Mouse (Mus musculus) intestine, embryonic 16.5 days (tissue): Measurements from ENCODE around the gene Pnpla1. TPM values are rescaled to one million over a fixed set of nuclear protein-coding genes. Genes with fewer than 3 reads are reported as not detected.

Source experiments
- ATAC-seq: fragments of 200-750 bp; cut with Nextera tagmentation; 2 replicates; pipeline ENCODE4 v1.8.0; 2017; ENCODE audit warnings: moderate TSS enrichment, moderate library complexity
- H3K27ac ChIP-seq: fragments of 300-500 bp; sonication (generic); 2 replicates; pipeline ENCODE4 v1.5.1; 2014; ENCODE audit warnings: mild to moderate bottlenecking, low read length
- H3K27me3 ChIP-seq: fragments of 300-500 bp; sonication (generic); replicated peaks from 2 replicates; pipeline ENCODE4 v1.6.1; 2014; ENCODE audit warnings: low read length, control low read depth, mixed read lengths; ENCODE audit not compliant: control insufficient read depth, insufficient read depth
- H3K36me3 ChIP-seq: fragments of 300-500 bp; sonication (generic); 2 replicates; pipeline ENCODE4 v1.6.1; 2014; ENCODE audit warnings: low read length, control low read depth; ENCODE audit not compliant: control insufficient read depth, insufficient read depth
- H3K4me1 ChIP-seq: fragments of 300-500 bp; sonication (generic); 2 replicates; pipeline ENCODE4 v1.6.1; 2014; ENCODE audit warnings: low read length, control low read depth, mixed read lengths; ENCODE audit not compliant: control insufficient read depth, insufficient read depth
- H3K4me2 ChIP-seq: fragments of 300-500 bp; sonication (generic); 2 replicates; pipeline ENCODE4 v1.6.1; 2014; ENCODE audit warnings: low read depth, low read length, control low read depth
- H3K4me3 ChIP-seq: fragments of 300-500 bp; sonication (generic); 2 replicates; pipeline ENCODE4 v1.5.1; 2014; ENCODE audit warnings: mild to moderate bottlenecking, low read length
- H3K9ac ChIP-seq: fragments of 300-500 bp; sonication (generic); 2 replicates; pipeline ENCODE4 v1.6.1; 2014; ENCODE audit warnings: low read depth, low read length
- H3K9me3 ChIP-seq: fragments of 300-500 bp; sonication (generic); 2 replicates; pipeline ENCODE4 v1.6.1; 2016; ENCODE audit warnings: low read length, control low read depth; ENCODE audit not compliant: control insufficient read depth
- WGBS: fragments of 180-500 bp; shearing (Covaris S2); extraction: QIAGEN DNeasy Blood & Tissue Kit; methylation state at CpG from one replicate; pipeline ENCODE4 v1.1.7; 2014; 5-methylcytosine and 5-hydroxymethylcytosine counted together
- polyA plus RNA-seq: library from polyadenylated mRNA; unstranded; fragments of >200 nt; fragmentation: Nextera tagmentation; extraction: Ambion mirVana; gene quantifications from 2 replicates; pipeline ENCODE4 v1.2.1, GENCODE M21; 2015

Gene Pnpla1
- polyA plus RNA-seq, 1 experiment from 2014 or later: 1.9 TPM

DNA sequence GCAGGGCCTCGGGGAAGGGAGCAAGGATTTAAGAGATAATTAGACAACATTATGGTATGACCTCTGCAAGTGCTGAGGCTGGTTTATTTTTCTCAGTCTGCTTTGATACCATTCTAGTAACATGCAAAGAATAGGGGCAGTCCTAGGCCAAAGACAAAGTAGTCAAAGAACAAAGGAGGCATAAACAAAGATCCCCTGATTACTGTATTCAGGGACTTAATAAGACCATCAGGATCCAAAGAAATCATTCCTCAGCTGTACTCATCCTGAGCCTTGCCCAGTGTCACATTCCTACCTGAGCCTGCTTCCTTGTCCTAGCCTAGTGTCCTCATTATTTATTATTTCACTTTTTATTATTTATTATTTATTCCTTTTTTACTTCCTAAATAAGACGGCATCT, 38.0 kb upstream of the Pnpla1 start:
- Histone ChIP-seq H3K4me2 (no peak overlapping the region), H3K9me3 (no peaks in the 10 kb centered on the region), H3K36me3 (peaks cover 47% of the 10 kb centered on the region), H3K4me3 (no peak overlapping the region), H3K4me1 (peaks cover 24% of the 10 kb centered on the region), H3K27ac (no peak overlapping the region), H3K27me3 (no peaks in the 10 kb centered on the region), H3K9ac (no peak overlapping the region)
- 86% methylated on average over 2 of the region's 2 CpGs for WGBS
- ATAC-seq: no peak

DNA sequence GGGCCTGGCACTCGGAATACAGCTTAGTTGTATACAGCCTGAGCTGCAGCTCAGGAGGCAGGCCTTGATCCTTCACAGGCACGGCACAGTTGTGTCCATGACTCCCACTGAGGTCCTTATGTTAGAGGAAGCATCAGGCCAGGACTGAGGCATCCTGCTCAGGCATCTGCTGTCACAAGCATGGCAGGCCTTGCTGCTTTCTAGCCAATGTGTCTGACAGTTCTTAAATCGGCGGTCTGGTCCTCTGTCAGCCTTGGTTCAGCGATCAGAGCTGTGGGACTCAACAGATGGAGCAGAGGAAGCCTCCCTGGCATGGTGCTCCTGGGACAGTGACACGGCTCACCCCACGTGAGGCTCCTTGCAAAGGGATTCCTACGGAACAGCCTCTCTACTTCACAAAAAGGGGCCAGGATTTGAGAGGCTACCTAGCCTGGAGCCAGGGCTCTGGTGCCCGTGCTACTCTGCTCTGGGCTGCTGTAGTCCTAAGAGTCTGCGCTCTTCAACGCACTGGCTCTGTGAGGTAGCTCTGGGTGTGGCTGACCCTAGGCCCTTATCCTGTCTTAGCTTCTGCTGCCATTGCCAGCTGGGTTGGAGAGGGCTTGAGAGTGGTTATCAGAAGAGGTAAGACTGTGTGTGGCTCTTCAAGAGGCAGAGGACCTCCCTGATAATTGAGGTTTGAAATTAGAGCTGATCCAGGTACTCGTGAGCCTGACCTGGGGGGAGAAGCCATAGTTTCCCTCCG, 35.0 kb upstream of the Pnpla1 start:
- no peak overlapping the region for H3K4me3 ChIP-seq
- 89% methylated on average over 13 of the region's 13 CpGs for WGBS
- no peak overlapping the region for H3K4me2 ChIP-seq
- H3K36me3 ChIP-seq: peaks cover 40% of the 10 kb centered on the region
- H3K9ac ChIP-seq: no peak overlapping the region
- peaks cover 21% of the 10 kb centered on the region for H3K4me1 ChIP-seq
- ATAC-seq: peak; percentile 77
- no peak overlapping the region for H3K27ac ChIP-seq
- no peaks in the 10 kb centered on the region for H3K27me3 ChIP-seq
- H3K9me3 ChIP-seq: no peaks in the 10 kb centered on the region

DNA sequence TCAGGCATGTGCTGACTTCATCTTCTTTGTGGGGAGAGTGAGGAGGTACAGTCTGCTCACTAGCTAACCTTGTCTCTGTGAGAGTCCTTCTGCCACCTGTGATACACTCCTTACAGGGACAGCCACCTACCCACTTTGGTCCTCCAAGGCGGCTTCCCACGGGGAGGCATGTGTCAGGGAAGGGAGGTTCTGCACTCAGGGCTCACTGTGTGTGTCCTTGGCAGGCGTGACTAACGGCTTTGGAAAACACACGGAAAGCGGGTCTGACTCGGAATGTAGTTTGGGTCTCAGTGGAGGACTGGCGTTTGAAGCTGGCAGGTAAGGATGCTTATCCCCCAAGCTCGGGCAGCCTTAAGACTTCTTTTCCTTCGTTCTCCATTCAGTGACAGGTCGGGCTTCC, 34.5 kb upstream of the Pnpla1 start:
- no peak overlapping the region for H3K9ac ChIP-seq
- no peaks in the 10 kb centered on the region for H3K27me3 ChIP-seq
- H3K9me3 ChIP-seq: no peaks in the 10 kb centered on the region
- H3K4me1 ChIP-seq: peaks cover 20% of the 10 kb centered on the region
- H3K27ac ChIP-seq: no peak overlapping the region
- WGBS: 86% methylated on average over 11 of the region's 11 CpGs
- no peak overlapping the region for H3K4me2 ChIP-seq
- no peak for ATAC-seq
- H3K36me3 ChIP-seq: peaks cover 39% of the 10 kb centered on the region
- no peak overlapping the region for H3K4me3 ChIP-seq

DNA sequence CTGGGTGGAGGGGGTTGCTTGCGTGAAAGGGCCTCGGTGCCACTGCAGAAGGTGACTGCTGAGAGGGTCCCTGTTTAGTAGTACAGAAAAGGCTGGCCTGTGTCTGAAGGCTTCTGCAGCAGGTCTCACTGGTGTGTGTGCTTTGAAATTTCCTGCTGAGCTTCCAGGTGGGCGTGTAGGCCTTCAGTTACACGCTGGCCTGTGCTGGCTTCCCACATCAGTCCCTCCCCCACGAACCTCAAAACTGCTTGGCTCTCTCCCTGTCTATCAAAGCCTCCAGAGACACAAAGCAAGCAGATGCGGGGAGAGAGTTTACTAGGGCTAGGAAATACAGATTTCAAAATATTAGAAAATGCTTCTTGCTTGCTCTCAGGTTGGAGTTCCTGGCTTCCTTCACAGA, 33.3 kb upstream of the Pnpla1 start:
- H3K9me3 ChIP-seq: no peaks in the 10 kb centered on the region
- peak overlapping the region; percentile 57; the same call in 1 of the 2 replicates for H3K27ac ChIP-seq
- 74% methylated on average over 6 of the region's 6 CpGs for WGBS
- no peaks in the 10 kb centered on the region for H3K27me3 ChIP-seq
- H3K4me3 ChIP-seq: no peak overlapping the region
- no peak overlapping the region for H3K4me2 ChIP-seq
- H3K9ac ChIP-seq: peak overlapping the region; percentile 30
- H3K4me1 ChIP-seq: peaks cover 18% of the 10 kb centered on the region
- peaks cover 31% of the 10 kb centered on the region for H3K36me3 ChIP-seq
- no peak for ATAC-seq

DNA sequence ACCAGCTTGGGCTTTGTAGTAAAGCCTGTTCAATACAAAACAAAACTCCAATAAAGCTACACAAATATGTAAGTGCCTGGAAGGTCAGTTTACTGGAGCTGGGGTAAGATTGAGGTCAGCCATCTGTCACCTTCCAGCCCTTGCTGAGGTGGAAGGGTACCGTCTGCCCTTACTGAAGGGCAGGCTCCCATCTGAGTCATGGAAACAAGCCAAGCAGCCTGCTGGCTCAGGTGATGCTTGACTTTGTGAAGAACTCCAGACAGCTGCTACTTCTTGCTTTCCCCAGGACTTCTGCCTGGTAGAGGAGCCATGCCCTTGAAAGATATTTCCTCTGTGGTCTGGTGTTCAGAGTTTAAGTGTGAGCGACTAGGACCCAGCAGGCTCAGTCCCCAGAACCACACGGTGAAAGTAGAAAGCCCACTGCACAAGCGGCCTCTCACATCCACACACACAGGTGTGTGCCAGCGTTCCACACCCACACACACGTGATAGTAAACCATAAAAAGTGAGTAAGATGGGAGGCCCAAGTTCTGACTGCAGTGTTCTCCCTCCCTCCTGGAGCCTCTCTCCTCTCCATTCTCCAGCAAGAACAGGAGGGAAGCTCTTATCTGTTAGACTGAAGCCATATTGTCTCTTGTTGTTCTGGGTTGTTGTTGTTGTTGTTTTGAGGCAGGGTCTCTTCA, 32.7 kb upstream of the Pnpla1 start:
- no peak overlapping the region for H3K4me2 ChIP-seq
- no peak overlapping the region for H3K9ac ChIP-seq
- H3K9me3 ChIP-seq: no peaks in the 10 kb centered on the region
- WGBS: 70% methylated on average over 6 of the region's 6 CpGs
- H3K27ac ChIP-seq: peak overlapping the region; percentile 57
- peaks cover 31% of the 10 kb centered on the region for H3K36me3 ChIP-seq
- no peaks in the 10 kb centered on the region for H3K27me3 ChIP-seq
- H3K4me3 ChIP-seq: no peak overlapping the region
- peak; percentile 50 for ATAC-seq
- H3K4me1 ChIP-seq: peaks cover 18% of the 10 kb centered on the region

DNA sequence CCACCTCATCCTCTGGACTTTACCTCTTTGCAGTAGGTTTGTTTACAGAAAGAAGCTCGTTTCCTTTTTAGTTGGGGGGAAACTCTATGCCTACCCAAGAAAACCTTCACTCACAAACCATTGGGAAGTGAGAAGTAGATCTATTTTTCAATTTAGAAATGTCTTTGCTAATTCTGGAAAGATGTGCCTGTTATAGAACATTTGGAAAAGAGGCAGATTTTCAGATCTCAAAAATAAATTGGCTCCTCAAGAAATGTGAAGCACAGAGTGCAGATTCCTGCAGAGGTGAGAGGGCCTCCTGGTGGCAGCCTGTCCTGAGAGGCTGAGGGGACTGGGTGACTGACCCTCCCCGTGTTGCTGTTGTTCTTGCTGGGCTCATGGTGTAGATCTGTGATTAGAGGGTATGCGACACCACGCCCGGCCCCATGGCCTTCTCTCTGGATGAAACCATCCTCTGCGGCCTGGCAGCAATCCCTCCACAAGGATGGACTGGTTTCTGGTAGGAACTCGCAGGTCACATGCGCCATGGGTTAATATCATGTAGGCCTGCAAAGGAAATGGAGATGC, 30.5 kb upstream of the Pnpla1 start:
- Histone ChIP-seq H3K27me3 (no peaks in the 10 kb centered on the region), H3K4me1 (peaks cover 18% of the 10 kb centered on the region), H3K27ac (no peak overlapping the region), H3K36me3 (peaks cover 26% of the 10 kb centered on the region), H3K4me3 (no peak overlapping the region), H3K9ac (no peak overlapping the region), H3K9me3 (no peaks in the 10 kb centered on the region), H3K4me2 (no peak overlapping the region)
- 81% methylated on average over 8 of the region's 8 CpGs for WGBS
- no peak for ATAC-seq

DNA sequence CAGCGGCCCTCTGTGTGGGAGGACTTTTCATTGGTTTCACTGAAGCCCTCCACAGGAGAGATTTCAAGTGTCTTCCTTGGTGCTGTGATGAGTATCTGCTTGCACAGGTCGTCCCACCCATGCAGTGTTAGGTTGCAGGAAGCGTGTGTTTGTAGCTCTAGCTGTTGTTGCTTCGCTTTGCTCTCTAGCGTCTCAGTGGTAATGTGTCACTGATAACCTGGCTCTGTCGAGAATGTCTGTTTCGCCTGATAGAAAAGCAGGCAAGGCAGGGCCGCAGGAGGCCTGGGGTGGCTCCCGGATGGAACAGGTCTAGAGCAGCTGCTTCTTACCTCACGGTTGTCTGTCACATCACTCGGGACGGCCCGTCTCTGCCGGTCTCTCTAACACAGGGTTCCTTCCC, 29.1 kb upstream of the Pnpla1 start:
- H3K27me3 ChIP-seq: no peaks in the 10 kb centered on the region
- 84% methylated on average over 14 of the region's 14 CpGs for WGBS
- H3K9me3 ChIP-seq: no peaks in the 10 kb centered on the region
- H3K4me2 ChIP-seq: no peak overlapping the region
- no peak overlapping the region for H3K27ac ChIP-seq
- peaks cover 18% of the 10 kb centered on the region for H3K4me1 ChIP-seq
- peak; percentile 31; the same call in 1 of the 2 replicates for ATAC-seq
- H3K9ac ChIP-seq: no peak overlapping the region
- peaks cover 23% of the 10 kb centered on the region for H3K36me3 ChIP-seq
- no peak overlapping the region for H3K4me3 ChIP-seq

DNA sequence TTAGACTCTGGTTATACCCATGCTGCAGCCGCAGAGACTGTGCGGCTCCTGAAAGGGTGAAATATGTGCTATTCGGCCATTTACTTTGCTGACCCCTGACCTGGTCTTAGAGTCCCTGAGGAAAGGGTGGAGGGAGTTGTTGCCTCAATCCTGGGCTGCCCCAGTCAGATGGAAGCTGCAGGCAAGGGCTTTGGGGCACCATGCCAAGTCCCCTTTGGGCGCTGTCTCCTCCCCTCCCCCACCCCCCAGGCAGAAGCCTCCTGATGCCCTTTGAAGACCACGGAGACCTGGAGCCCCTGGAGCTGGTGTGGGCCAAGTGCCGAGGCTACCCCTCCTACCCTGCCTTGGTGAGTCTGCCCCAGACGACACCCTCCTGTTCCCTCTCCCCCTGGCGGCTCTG, 27.1 kb upstream of the Pnpla1 start:
- ATAC-seq: no peak
- WGBS: 76% methylated on average over 8 of the region's 8 CpGs
- Histone ChIP-seq H3K4me1 (peaks cover 10% of the 10 kb centered on the region), H3K27me3 (no peaks in the 10 kb centered on the region), H3K36me3 (peaks cover 29% of the 10 kb centered on the region), H3K4me3 (no peak overlapping the region), H3K4me2 (no peak overlapping the region), H3K27ac (no peak overlapping the region), H3K9me3 (no peaks in the 10 kb centered on the region), H3K9ac (no peak overlapping the region)

DNA sequence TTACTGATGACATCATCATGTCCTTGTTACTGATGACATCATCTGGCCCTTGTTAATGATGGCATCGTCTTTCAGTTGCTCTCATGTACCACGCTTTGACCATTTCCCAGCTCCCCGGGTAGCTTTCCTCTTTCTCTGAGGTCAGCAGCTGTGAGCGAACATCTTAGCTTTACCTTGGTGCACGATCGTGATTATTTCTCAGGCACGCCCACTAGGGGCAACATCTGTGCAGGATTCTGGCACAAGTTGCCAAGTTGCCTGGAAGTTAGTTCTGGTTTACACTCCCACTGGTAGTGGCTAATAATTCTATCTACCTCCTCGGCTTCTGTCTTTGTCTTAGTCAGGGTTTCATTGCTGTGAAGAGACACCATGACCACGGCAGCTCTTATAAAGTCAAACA, 26.2 kb upstream of the Pnpla1 start:
- ATAC-seq: no peak
- Histone ChIP-seq H3K36me3 (peaks cover 32% of the 10 kb centered on the region), H3K9me3 (no peaks in the 10 kb centered on the region), H3K27ac (no peak overlapping the region), H3K27me3 (no peaks in the 10 kb centered on the region), H3K4me2 (no peak overlapping the region), H3K4me3 (no peak overlapping the region), H3K9ac (no peak overlapping the region), H3K4me1 (peaks cover 7% of the 10 kb centered on the region)
- 85% methylated on average over 9 of the region's 9 CpGs for WGBS
